Mouse (Mus musculus) right cerebral cortex, postnatal 4 days (tissue): ENCODE results near the gene Srsf6.

ENCODE experiments used
- DNase-seq: peaks from one replicate; pipeline ENCODE4 v3.0.0-alpha.2; 2022

Srsf6 gene

GRCm38 (mm10) chr2:162934421-162934820, 3.1 kb downstream of the Srsf6 start:
- no peak for DNase-seq

- DNase-seq = no peak
These were observed 4.4 kb downstream of the Srsf6 start for GRCm38 (mm10) chr2:162935700-162936099.

- no peak for DNase-seq
These were observed 8.2 kb downstream of the Srsf6 start for GRCm38 (mm10) chr2:162939562-162939961.

GRCm38 (mm10) chr2:162943148-162943846, 12.0 kb downstream of the Srsf6 start, which contains the start of gene L3mbtl1:
Gene L3mbtl1 (plus strand): TSS chr2:162943472.
- peak; percentile 70 for DNase-seq

GRCm38 (mm10) chr2:162943931-162944330, 12.6 kb downstream of the Srsf6 start:
- no peak for DNase-seq

- DNase-seq = no peak
These were observed 15.6 kb downstream of the Srsf6 start for GRCm38 (mm10) chr2:162946964-162947363.

- peak; percentile 38 for DNase-seq
These were observed 16.4 kb downstream of the Srsf6 start for GRCm38 (mm10) chr2:162947736-162948135.

GRCm38 (mm10) chr2:162948221-162948620, 16.9 kb downstream of the Srsf6 start:
- DNase-seq = no peak

GRCm38 (mm10) chr2:162950776-162951175, 19.4 kb downstream of the Srsf6 start:
- no peak for DNase-seq

GRCm38 (mm10) chr2:162956843-162957242, 25.5 kb downstream of the Srsf6 start:
- DNase-seq = no peak

GRCm38 (mm10) chr2:162961321-162961720, 30.0 kb downstream of the Srsf6 start:
- no peak for DNase-seq

- DNase-seq = no peak
These were observed 35.4 kb downstream of the Srsf6 start for GRCm38 (mm10) chr2:162966734-162967133.

- DNase-seq = no peak
These were observed 37.0 kb downstream of the Srsf6 start for GRCm38 (mm10) chr2:162968357-162968756.

GRCm38 (mm10) chr2:162969101-162969500, 37.8 kb downstream of the Srsf6 start:
- no peak for DNase-seq

GRCm38 (mm10) chr2:162970896-162971295, 39.6 kb downstream of the Srsf6 start:
- DNase-seq = no peak

GRCm38 (mm10) chr2:162972752-162973151, 41.4 kb downstream of the Srsf6 start:
- DNase-seq = no peak

GRCm38 (mm10) chr2:162973206-162973605, 41.9 kb downstream of the Srsf6 start:
- no peak for DNase-seq

- no peak for DNase-seq
These were observed 42.3 kb downstream of the Srsf6 start for GRCm38 (mm10) chr2:162973637-162974036.

GRCm38 (mm10) chr2:162975157-162975775, 43.9 kb downstream of the Srsf6 start:
- DNase-seq = no peak

GRCm38 (mm10) chr2:162976001-162976400, 44.7 kb downstream of the Srsf6 start:
- no peak for DNase-seq

- no peak for DNase-seq
These were observed 53.1 kb downstream of the Srsf6 start for GRCm38 (mm10) chr2:162984381-162984780.

GRCm38 (mm10) chr2:162985923-162986322, 54.6 kb downstream of the Srsf6 start:
- DNase-seq = peak; percentile 40
